Mouse (Mus musculus) liver, embryonic 12.5 days (tissue): Measurements from ENCODE around the gene Lama2. TPM values are rescaled to one million over a fixed set of nuclear protein-coding genes. Genes with fewer than 3 reads are reported as not detected.

Source experiments
- ATAC-seq: fragments of 200-750 bp; cut with Nextera tagmentation; 2 replicates; pipeline ENCODE4 v1.8.0; 2017; ENCODE audit warnings: moderate number of reproducible peaks, mild to moderate bottlenecking, moderate library complexity
- H3K27ac ChIP-seq: fragments of 300-500 bp; sonication (generic); 2 replicates; pipeline ENCODE4 v1.5.1; 2016; ENCODE audit warnings: mild to moderate bottlenecking
- H3K27me3 ChIP-seq: fragments of 300-500 bp; sonication (generic); replicated peaks from 2 replicates; pipeline ENCODE4 v1.6.1; 2016; ENCODE audit warnings: mild to moderate bottlenecking, moderate library complexity
- H3K36me3 ChIP-seq: fragments of 300-500 bp; sonication (generic); 2 replicates; pipeline ENCODE4 v1.6.1; 2016; ENCODE audit warnings: mild to moderate bottlenecking, moderate library complexity
- H3K4me1 ChIP-seq: fragments of 300-500 bp; sonication (generic); 2 replicates; pipeline ENCODE4 v1.6.1; 2016
- H3K4me2 ChIP-seq: fragments of 300-500 bp; sonication (generic); 2 replicates; pipeline ENCODE4 v1.6.1; 2016; ENCODE audit warnings: mild to moderate bottlenecking, moderate library complexity
- H3K4me3 ChIP-seq: fragments of 300-500 bp; sonication (generic); 2 replicates; pipeline ENCODE4 v1.5.1; 2016; ENCODE audit warnings: mild to moderate bottlenecking, moderate library complexity
- H3K9ac ChIP-seq: fragments of 300-500 bp; sonication (generic); 2 replicates; pipeline ENCODE4 v1.6.1; 2016; ENCODE audit warnings: mild to moderate bottlenecking, moderate library complexity
- H3K9me3 ChIP-seq: fragments of 300-500 bp; sonication (generic); replicated peaks from 2 replicates; pipeline ENCODE4 v1.6.1; 2016; ENCODE audit warnings: mild to moderate bottlenecking, moderate library complexity
- WGBS: fragments of 180-500 bp; shearing (Covaris S2); methylation state at CpG from one replicate; pipeline ENCODE4 v1.1.7; 2016; ENCODE audit not compliant: insufficient replicate concordance; 5-methylcytosine and 5-hydroxymethylcytosine counted together
- polyA plus RNA-seq: library from polyadenylated mRNA; unstranded; fragments of >200 nt; fragmentation: Nextera tagmentation; extraction: Ambion mirVana; gene quantifications from 2 replicates; pipeline ENCODE4 v1.2.1, GENCODE M21; 2016

Gene Lama2
- polyA plus RNA-seq, 1 experiment from 2014 or later, result 0.41 TPM

- H3K36me3 ChIP-seq, result no peaks in the 10 kb centered on the region
- H3K4me2 ChIP-seq, result no peak overlapping the region
- 61% methylated on average over 6 of the region's 6 CpGs for WGBS
- no peaks in the 10 kb centered on the region for H3K27me3 ChIP-seq
- H3K9ac ChIP-seq, result no peak overlapping the region
- H3K27ac ChIP-seq, result no peak overlapping the region
- no peaks in the 10 kb centered on the region for H3K4me1 ChIP-seq
- H3K9me3 ChIP-seq, result no peaks in the 10 kb centered on the region
- no peak for ATAC-seq
- H3K4me3 ChIP-seq, result no peak overlapping the region
Observed at GRCm38 (mm10) chr10:27222639-27223315, 396.8 kb downstream of the Lama2 start.

GRCm38 (mm10) chr10:27219698-27220097, 399.9 kb downstream of the Lama2 start:
- Histone ChIP-seq H3K27me3 (no peaks in the 10 kb centered on the region), H3K36me3 (no peaks in the 10 kb centered on the region), H3K4me1 (no peaks in the 10 kb centered on the region), H3K9ac (no peak overlapping the region), H3K4me2 (no peak overlapping the region), H3K4me3 (no peak overlapping the region), H3K9me3 (no peaks in the 10 kb centered on the region), H3K27ac (no peak overlapping the region)
- 17% methylated on average over 1 of the region's 1 CpGs for WGBS
- ATAC-seq, result no peak

DNA sequence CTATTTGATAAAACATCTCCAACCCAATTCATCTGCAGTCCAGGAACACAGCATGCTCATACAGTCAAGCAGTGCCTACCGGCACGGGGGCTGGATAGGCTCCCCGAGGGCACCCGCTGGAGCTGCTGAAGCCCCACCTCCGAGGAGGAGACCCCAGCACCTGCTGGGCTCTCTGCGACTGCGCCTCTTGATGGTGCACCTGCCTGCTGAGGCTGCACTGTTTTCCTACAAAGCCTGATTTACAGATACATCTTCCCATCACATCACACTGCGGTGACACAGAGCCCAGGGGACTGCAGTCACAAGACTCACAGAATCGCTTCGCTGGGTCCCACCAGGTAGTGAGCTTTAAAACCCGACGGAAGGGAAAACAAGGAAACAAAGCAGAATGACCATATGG, 412.2 kb downstream of the Lama2 start:
- no peak overlapping the region for H3K9ac ChIP-seq
- ATAC-seq, result no peak
- H3K9me3 ChIP-seq, result no peaks in the 10 kb centered on the region
- H3K36me3 ChIP-seq, result no peaks in the 10 kb centered on the region
- WGBS, result 20% methylated on average over 12 of the region's 12 CpGs
- H3K4me1 ChIP-seq, result no peaks in the 10 kb centered on the region
- no peaks in the 10 kb centered on the region for H3K27me3 ChIP-seq
- H3K4me2 ChIP-seq, result no peak overlapping the region
- no peak overlapping the region for H3K4me3 ChIP-seq
- H3K27ac ChIP-seq, result no peak overlapping the region

- no peaks in the 10 kb centered on the region for H3K9me3 ChIP-seq
- no peak overlapping the region for H3K4me3 ChIP-seq
- H3K4me1 ChIP-seq, result no peaks in the 10 kb centered on the region
- H3K27ac ChIP-seq, result no peak overlapping the region
- no peak for ATAC-seq
- H3K27me3 ChIP-seq, result no peaks in the 10 kb centered on the region
- no peak overlapping the region for H3K9ac ChIP-seq
- H3K36me3 ChIP-seq, result no peaks in the 10 kb centered on the region
- no peak overlapping the region for H3K4me2 ChIP-seq
- 37% methylated on average over 1 of the region's 1 CpGs for WGBS
Observed at GRCm38 (mm10) chr10:27198443-27198842, 421.1 kb downstream of the Lama2 start.

DNA sequence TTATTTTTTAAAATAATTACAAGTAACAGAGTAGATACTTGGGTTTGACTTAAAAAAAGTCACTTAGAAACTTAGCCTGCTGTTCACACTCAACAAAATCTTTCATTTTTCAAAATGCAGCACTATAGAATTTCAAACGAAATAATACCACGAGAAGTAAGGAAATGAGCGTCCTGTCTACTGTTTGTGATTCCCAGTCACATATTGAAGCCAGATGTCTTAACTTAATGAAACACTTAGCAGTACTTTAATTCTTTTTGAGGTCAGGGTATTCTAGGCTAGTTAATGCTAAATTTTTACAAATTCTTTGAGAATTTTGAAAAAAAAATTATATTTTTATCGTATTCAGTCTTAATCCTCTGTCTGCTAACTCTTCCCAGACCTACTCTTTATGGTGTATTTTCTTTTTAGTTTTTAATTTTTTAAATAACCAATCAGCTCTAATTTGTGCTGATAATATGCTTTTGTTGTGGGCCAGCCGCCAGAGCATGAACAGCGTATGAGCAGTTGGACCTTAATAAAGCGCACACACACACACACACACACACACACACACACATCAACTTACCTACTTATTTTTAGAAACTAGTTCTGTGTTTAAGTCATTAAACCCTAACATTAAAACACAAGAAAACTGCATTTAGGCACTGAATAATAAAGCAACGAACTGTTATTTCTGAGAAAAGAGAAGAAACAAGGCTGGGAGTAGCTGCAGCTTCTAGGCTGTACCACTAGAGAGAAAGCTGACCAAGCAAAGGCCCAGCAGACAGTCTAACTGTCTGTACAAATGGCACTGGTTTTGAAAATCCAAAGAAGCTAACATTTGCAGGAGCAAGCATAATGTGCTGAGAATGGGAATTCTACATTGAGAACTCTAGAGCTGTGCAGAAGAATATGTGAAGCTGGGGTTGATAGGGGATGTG, 425.3 kb downstream of the Lama2 start:
- no peaks in the 10 kb centered on the region for H3K9me3 ChIP-seq
- H3K4me3 ChIP-seq, result no peak overlapping the region
- WGBS, result 74% methylated on average over 8 of the region's 8 CpGs
- no peaks in the 10 kb centered on the region for H3K27me3 ChIP-seq
- H3K27ac ChIP-seq, result no peak overlapping the region
- ATAC-seq, result no peak
- H3K36me3 ChIP-seq, result no peaks in the 10 kb centered on the region
- H3K4me2 ChIP-seq, result no peak overlapping the region
- no peak overlapping the region for H3K9ac ChIP-seq
- H3K4me1 ChIP-seq, result no peaks in the 10 kb centered on the region

DNA sequence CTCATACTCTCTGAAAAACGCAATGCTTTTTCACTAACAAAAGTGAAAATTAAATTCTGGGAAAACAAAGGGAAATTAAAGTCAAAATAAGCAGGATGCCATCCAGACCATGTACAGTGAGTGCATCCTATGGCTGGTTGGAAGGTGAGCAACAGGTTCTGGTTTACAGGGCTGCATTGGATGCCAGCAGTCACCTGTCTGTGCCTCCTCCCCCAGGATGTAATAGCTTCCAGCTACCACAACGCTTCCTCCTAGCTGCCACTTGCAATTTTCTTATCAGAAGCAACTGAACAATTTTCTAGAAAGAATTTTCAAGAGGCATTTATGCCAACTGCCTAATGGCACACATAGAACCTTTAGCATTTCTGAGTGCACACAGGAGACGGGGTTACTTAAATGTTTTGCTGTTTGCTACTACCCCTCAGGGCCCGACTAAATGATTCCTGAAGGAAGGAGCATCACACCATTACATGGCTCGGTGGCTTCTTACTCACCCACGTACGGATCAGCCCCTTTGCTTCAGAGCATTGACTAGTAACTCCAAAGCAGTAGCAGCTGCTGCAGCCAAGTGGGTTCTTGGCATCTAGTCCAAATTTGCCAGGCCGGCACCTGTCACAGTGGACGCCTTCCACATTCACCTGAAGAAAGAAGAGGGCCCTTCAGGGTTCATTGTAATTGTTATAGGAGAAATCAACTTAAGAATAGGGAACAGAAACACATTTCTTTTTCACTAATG, 430.8 kb downstream of the Lama2 start:
- Histone ChIP-seq H3K36me3 (no peaks in the 10 kb centered on the region), H3K9ac (no peak overlapping the region), H3K27me3 (no peaks in the 10 kb centered on the region), H3K9me3 (no peaks in the 10 kb centered on the region), H3K4me3 (no peak overlapping the region), H3K27ac (no peak overlapping the region), H3K4me1 (no peaks in the 10 kb centered on the region), H3K4me2 (no peak overlapping the region)
- no peak for ATAC-seq
- WGBS, result 55% methylated on average over 9 of the region's 9 CpGs

DNA sequence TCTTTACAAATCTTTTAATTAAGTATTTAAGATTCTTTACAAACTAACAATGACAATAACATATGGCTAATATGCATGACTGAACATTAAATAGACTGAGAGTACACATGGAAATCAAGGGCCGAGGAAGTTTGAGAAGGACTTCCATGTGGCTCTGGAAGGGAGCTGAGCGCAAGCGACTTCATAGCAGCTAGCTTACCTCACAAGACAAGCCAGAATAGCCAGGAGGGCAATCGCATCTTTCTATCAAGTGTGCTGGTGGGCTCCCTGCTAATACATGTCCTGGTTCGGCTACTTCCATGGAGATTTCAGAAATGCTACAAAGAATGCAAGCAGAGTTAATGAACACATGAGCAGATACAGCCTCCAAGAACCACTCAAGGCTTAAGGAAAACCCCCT, 435.4 kb downstream of the Lama2 start:
- no peak overlapping the region for H3K4me3 ChIP-seq
- no peak overlapping the region for H3K9ac ChIP-seq
- no peaks in the 10 kb centered on the region for H3K27me3 ChIP-seq
- H3K27ac ChIP-seq, result no peak overlapping the region
- no peaks in the 10 kb centered on the region for H3K9me3 ChIP-seq
- H3K4me2 ChIP-seq, result no peak overlapping the region
- WGBS, result 71% methylated on average over 5 of the region's 5 CpGs
- ATAC-seq, result no peak
- H3K36me3 ChIP-seq, result no peaks in the 10 kb centered on the region
- no peaks in the 10 kb centered on the region for H3K4me1 ChIP-seq

- Histone ChIP-seq H3K27ac (no peak overlapping the region), H3K9me3 (no peaks in the 10 kb centered on the region), H3K9ac (no peak overlapping the region), H3K27me3 (no peaks in the 10 kb centered on the region), H3K36me3 (no peaks in the 10 kb centered on the region), H3K4me3 (no peak overlapping the region), H3K4me1 (no peaks in the 10 kb centered on the region), H3K4me2 (no peak overlapping the region)
- ATAC-seq, result no peak
- 52% methylated on average over 2 of the region's 2 CpGs for WGBS
Observed at GRCm38 (mm10) chr10:27174271-27174670, 445.3 kb downstream of the Lama2 start.

- ATAC-seq, result no peak
- 62% methylated on average over 3 of the region's 3 CpGs for WGBS
Observed at GRCm38 (mm10) chr10:27164738-27165137, 454.8 kb downstream of the Lama2 start.

GRCm38 (mm10) chr10:27162364-27162763, 457.2 kb downstream of the Lama2 start:
- 62% methylated on average over 2 of the region's 2 CpGs for WGBS
- Histone ChIP-seq H3K27me3 (no peaks in the 10 kb centered on the region), H3K9me3 (no peaks in the 10 kb centered on the region)

More at GRCm38 (mm10) chr10:27164738-27165137, 454.8 kb downstream of the Lama2 start:
- Histone ChIP-seq H3K4me1 (no peaks in the 10 kb centered on the region), H3K9ac (no peak overlapping the region), H3K27ac (no peak overlapping the region), H3K4me2 (no peak overlapping the region), H3K9me3 (no peaks in the 10 kb centered on the region), H3K4me3 (no peak overlapping the region), H3K27me3 (no peaks in the 10 kb centered on the region), H3K36me3 (no peaks in the 10 kb centered on the region)

DNA sequence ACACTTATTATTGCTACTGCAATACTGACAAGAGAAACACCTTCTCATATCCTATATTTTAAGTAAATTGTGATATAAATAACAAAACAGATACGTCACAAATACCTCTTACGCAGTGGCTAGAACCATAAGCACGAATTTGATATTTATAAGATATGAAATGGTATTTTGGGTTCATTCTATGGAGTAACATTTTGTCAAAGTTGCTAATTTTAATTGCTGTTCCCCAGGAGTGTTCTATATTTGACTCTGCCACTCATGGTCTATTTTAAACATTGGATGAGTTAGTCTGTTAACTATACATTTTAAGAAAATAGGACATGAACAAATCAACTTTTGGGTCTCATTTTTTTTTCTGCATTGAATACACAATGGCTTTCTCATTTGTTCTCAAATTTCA, 469.3 kb downstream of the Lama2 start:
- Histone ChIP-seq H3K27me3 (no peaks in the 10 kb centered on the region), H3K36me3 (no peaks in the 10 kb centered on the region), H3K27ac (no peak overlapping the region), H3K9me3 (no peaks in the 10 kb centered on the region), H3K4me3 (no peak overlapping the region), H3K4me1 (no peaks in the 10 kb centered on the region), H3K4me2 (no peak overlapping the region), H3K9ac (no peak overlapping the region)
- no peak for ATAC-seq
- WGBS, result 68% methylated on average over 3 of the region's 3 CpGs

More at GRCm38 (mm10) chr10:27162364-27162763, 457.2 kb downstream of the Lama2 start:
- H3K4me2 ChIP-seq, result no peak overlapping the region
- H3K4me3 ChIP-seq, result no peak overlapping the region
- no peaks in the 10 kb centered on the region for H3K4me1 ChIP-seq
- H3K36me3 ChIP-seq, result no peaks in the 10 kb centered on the region
- ATAC-seq, result no peak
- no peak overlapping the region for H3K27ac ChIP-seq
- no peak overlapping the region for H3K9ac ChIP-seq

- Histone ChIP-seq H3K4me2 (no peak overlapping the region), H3K4me3 (no peak overlapping the region), H3K4me1 (no peaks in the 10 kb centered on the region), H3K9me3 (no peaks in the 10 kb centered on the region), H3K36me3 (no peaks in the 10 kb centered on the region), H3K9ac (no peak overlapping the region), H3K27me3 (no peaks in the 10 kb centered on the region), H3K27ac (no peak overlapping the region)
- 38% methylated on average over 3 of the region's 3 CpGs for WGBS
- no peak for ATAC-seq
Observed at GRCm38 (mm10) chr10:27140422-27140821, 479.1 kb downstream of the Lama2 start.
